Mouse (Mus musculus): Measurements from ENCODE around the gene Ywhah. TPM values are rescaled to one million over a fixed set of nuclear protein-coding genes. Genes with fewer than 3 reads are reported as not detected.

Gene Ywhah
- polyA plus RNA-seq, 1 experiment, result 106 TPM

GRCm38 (mm10) chr5:33004110-33004509, 14.5 kb upstream of the Ywhah start:
- peaks cover 5% of the 10 kb centered on the region for H3K27me3 ChIP-seq (ENCODE audit: control insufficient read depth, insufficient read depth, insufficient read length)
- no peak overlapping the region for H3K4me2 ChIP-seq (ENCODE audit: low read depth)
- no peak for TF ChIP-seq POLR2A (IDR thresholded peaks at IDR 0.05; ENCODE audit: insufficient read length, low read depth)
- no peak for TF ChIP-seq REST (IDR thresholded peaks at IDR 0.05; ENCODE audit: insufficient read depth, insufficient read length)
- TF ChIP-seq USF1 (IDR thresholded peaks at IDR 0.05; ENCODE audit: low read depth), result no peak
- TF ChIP-seq TCF3 (IDR thresholded peaks at IDR 0.05; ENCODE audit: insufficient read length, low read depth), result no peak
- TF ChIP-seq CEBPB (IDR thresholded peaks at IDR 0.05; ENCODE audit: insufficient read depth, poor library complexity, severe bottlenecking), result no peak
- TF ChIP-seq SRF (IDR thresholded peaks at IDR 0.05; ENCODE audit: control insufficient read depth, insufficient read length, low read depth), result no peak
- no peak for TF ChIP-seq MYOD1 (IDR thresholded peaks at IDR 0.05; ENCODE audit: control insufficient read depth in 1 of 3, insufficient read length in 2 of 3, low read depth in 2 of 3)
- no peak for TF ChIP-seq TCF12 (IDR thresholded peaks at IDR 0.05; ENCODE audit: insufficient read depth, poor library complexity, severe bottlenecking)
- TF ChIP-seq MAX (IDR thresholded peaks at IDR 0.05; ENCODE audit: low read depth), result no peak
- no peak for TF ChIP-seq POLR2AphosphoS2 (IDR thresholded peaks at IDR 0.05; ENCODE audit: insufficient read length, low read depth)
- TF ChIP-seq E2F4 (IDR thresholded peaks at IDR 0.05; ENCODE audit: insufficient read depth), result no peak
- TF ChIP-seq MYOG (IDR thresholded peaks at IDR 0.05; ENCODE audit: control insufficient read depth in 1 of 3, insufficient read depth in 1 of 3, insufficient read length in 2 of 3, low read depth in 2 of 3), result no peak
- no peaks in the 10 kb centered on the region for H3K36me3 ChIP-seq (ENCODE audit: control insufficient read depth, insufficient read depth)
- no peak overlapping the region for H3ac ChIP-seq (ENCODE audit: control insufficient read depth, insufficient read length)
- no peak overlapping the region for H3K4me3 ChIP-seq
- H3K79me2 ChIP-seq (ENCODE audit: control insufficient read depth, insufficient read depth), result no peaks in the 10 kb centered on the region

- no peak overlapping the region for H3ac ChIP-seq (ENCODE audit: control insufficient read depth, insufficient read length)
- no peak overlapping the region for H3K4me3 ChIP-seq
- TF ChIP-seq POLR2AphosphoS2 (IDR thresholded peaks at IDR 0.05; ENCODE audit: insufficient read length, low read depth), result no peak
- no peak for TF ChIP-seq MYOG (IDR thresholded peaks at IDR 0.05; ENCODE audit: control insufficient read depth in 1 of 3, insufficient read depth in 1 of 3, insufficient read length in 2 of 3, low read depth in 2 of 3)
- no peak overlapping the region for H3K4me2 ChIP-seq (ENCODE audit: low read depth)
- peaks cover 5% of the 10 kb centered on the region for H3K27me3 ChIP-seq (ENCODE audit: control insufficient read depth, insufficient read depth, insufficient read length)
- no peaks in the 10 kb centered on the region for H3K79me2 ChIP-seq (ENCODE audit: control insufficient read depth, insufficient read depth)
- no peaks in the 10 kb centered on the region for H3K36me3 ChIP-seq (ENCODE audit: control insufficient read depth, insufficient read depth)
These were observed 13.0 kb upstream of the Ywhah start for GRCm38 (mm10) chr5:33005442-33006145.

- no peak overlapping the region for H3K4me3 ChIP-seq
- no peak overlapping the region for H3ac ChIP-seq (ENCODE audit: control insufficient read depth, insufficient read length)
- H3K27me3 ChIP-seq (ENCODE audit: control insufficient read depth, insufficient read depth, insufficient read length), result peaks cover 15% of the 10 kb centered on the region
- no peaks in the 10 kb centered on the region for H3K79me2 ChIP-seq (ENCODE audit: control insufficient read depth, insufficient read depth)
- TF ChIP-seq SRF (IDR thresholded peaks at IDR 0.05; ENCODE audit: control insufficient read depth, insufficient read length, low read depth), result no peak
- no peak for TF ChIP-seq MYOD1 (IDR thresholded peaks at IDR 0.05; ENCODE audit: control insufficient read depth in 1 of 3, insufficient read length in 2 of 3, low read depth in 2 of 3)
- TF ChIP-seq REST (IDR thresholded peaks at IDR 0.05; ENCODE audit: insufficient read depth, insufficient read length), result no peak
- no peak for TF ChIP-seq E2F4 (IDR thresholded peaks at IDR 0.05; ENCODE audit: insufficient read depth)
- no peak for TF ChIP-seq TCF12 (IDR thresholded peaks at IDR 0.05; ENCODE audit: insufficient read depth, poor library complexity, severe bottlenecking)
- no peak for TF ChIP-seq POLR2A (IDR thresholded peaks at IDR 0.05; ENCODE audit: insufficient read length, low read depth)
- TF ChIP-seq TCF3 (IDR thresholded peaks at IDR 0.05; ENCODE audit: insufficient read length, low read depth), result no peak
- no peak for TF ChIP-seq CEBPB (IDR thresholded peaks at IDR 0.05; ENCODE audit: insufficient read depth, poor library complexity, severe bottlenecking)
- no peak for TF ChIP-seq POLR2AphosphoS2 (IDR thresholded peaks at IDR 0.05; ENCODE audit: insufficient read length, low read depth)
- no peak for TF ChIP-seq MYOG (IDR thresholded peaks at IDR 0.05; ENCODE audit: control insufficient read depth in 1 of 3, insufficient read depth in 1 of 3, insufficient read length in 2 of 3, low read depth in 2 of 3)
- no peak for TF ChIP-seq USF1 (IDR thresholded peaks at IDR 0.05; ENCODE audit: low read depth)
- TF ChIP-seq MAX (IDR thresholded peaks at IDR 0.05; ENCODE audit: low read depth), result no peak
- H3K36me3 ChIP-seq (ENCODE audit: control insufficient read depth, insufficient read depth), result no peaks in the 10 kb centered on the region
- no peak overlapping the region for H3K4me2 ChIP-seq (ENCODE audit: low read depth)
These were observed 11.9 kb upstream of the Ywhah start for GRCm38 (mm10) chr5:33006670-33007069.

- H3K4me2 ChIP-seq (ENCODE audit: low read depth), result no peak overlapping the region
- H3K27me3 ChIP-seq (ENCODE audit: control insufficient read depth, insufficient read depth, insufficient read length), result peaks cover 22% of the 10 kb centered on the region
- no peak overlapping the region for H3ac ChIP-seq (ENCODE audit: control insufficient read depth, insufficient read length)
- H3K79me2 ChIP-seq (ENCODE audit: control insufficient read depth, insufficient read depth), result no peaks in the 10 kb centered on the region
- no peaks in the 10 kb centered on the region for H3K36me3 ChIP-seq (ENCODE audit: control insufficient read depth, insufficient read depth)
- no peak for TF ChIP-seq TCF12 (IDR thresholded peaks at IDR 0.05; ENCODE audit: insufficient read depth, poor library complexity, severe bottlenecking)
- TF ChIP-seq POLR2A (IDR thresholded peaks at IDR 0.05; ENCODE audit: insufficient read length, low read depth), result no peak
- no peak for TF ChIP-seq POLR2AphosphoS2 (IDR thresholded peaks at IDR 0.05; ENCODE audit: insufficient read length, low read depth)
- no peak overlapping the region for H3K4me3 ChIP-seq
These were observed 11.2 kb upstream of the Ywhah start for GRCm38 (mm10) chr5:33007371-33007770.

- Histone ChIP-seq H3K4me2 (ENCODE audit: low read depth) (no peak overlapping the region), H3K4me3 (no peak overlapping the region), H3ac (ENCODE audit: control insufficient read depth, insufficient read length) (no peak overlapping the region), H3K36me3 (ENCODE audit: control insufficient read depth, insufficient read depth) (no peaks in the 10 kb centered on the region), H3K27me3 (ENCODE audit: control insufficient read depth, insufficient read depth, insufficient read length) (peaks cover 24% of the 10 kb centered on the region), H3K79me2 (ENCODE audit: control insufficient read depth, insufficient read depth) (no peaks in the 10 kb centered on the region)
- TF ChIP-seq MYOG (IDR thresholded peaks at IDR 0.05; ENCODE audit: control insufficient read depth in 1 of 3, insufficient read depth in 1 of 3, insufficient read length in 2 of 3, low read depth in 2 of 3) (no peak), POLR2AphosphoS2 (IDR thresholded peaks at IDR 0.05; ENCODE audit: insufficient read length, low read depth) (no peak), REST (IDR thresholded peaks at IDR 0.05; ENCODE audit: insufficient read depth, insufficient read length) (no peak), E2F4 (IDR thresholded peaks at IDR 0.05; ENCODE audit: insufficient read depth) (no peak)
These were observed 9.3 kb upstream of the Ywhah start for GRCm38 (mm10) chr5:33009301-33009700.
